ENCODE assay signal across 27 mouse cellular contexts in genomic region chr3:17319931-17320330, GRCm38 (mm10).
A peak's percentile ranks its signal among the peaks of the same experiment; 100 is the strongest.
DNase-seq lines count a peak whose midpoint lies in the region; ATAC-seq and TF ChIP-seq lines count a peak whose summit lies in the region.
"Had no signal": no experiment of that assay in that cellular context is flagged by ENCODE, and none has a peak within 500 bp of the region (broad histone marks: within the 10 kb centered on the region; RNA-seq: fewer than 3 reads in every experiment).

No protein-coding gene starts in this region.

- TF ChIP-seq CTCF in forebrain, postnatal 0 days (IDR thresholded peaks at IDR 0.05; ENCODE audit: low read depth): no peak

- no peak overlapping the region for H3K9ac ChIP-seq in forebrain, postnatal 0 days
- H3K9ac ChIP-seq in forebrain, embryonic 12.5 days: no peak overlapping the region
- no peak overlapping the region for H3K9ac ChIP-seq in neural tube, embryonic 14.5 days (replicated peaks; ENCODE audit: low read depth, low read length)
- no peak overlapping the region for H3K9ac ChIP-seq in neural tube, embryonic 15.5 days (replicated peaks)
- peak overlapping the region; percentile 4; the same call in 1 of the 2 replicates for H3K9ac ChIP-seq in midbrain, embryonic 15.5 days
- H3K9ac ChIP-seq: embryonic facial prominence, embryonic 12.5 days; forebrain, embryonic 15.5 days; heart, embryonic 13.5 days; intestine, embryonic 15.5 days; limb, embryonic 15.5 days; liver, embryonic 13.5 days; stomach, embryonic 15.5 days had no signal

- H3K4me1 ChIP-seq in forebrain, postnatal 0 days (ENCODE audit: insufficient read depth): no peaks in the 10 kb centered on the region
- H3K4me1 ChIP-seq in forebrain, embryonic 12.5 days: peaks cover 15% of the 10 kb centered on the region
- H3K4me1 ChIP-seq in neural tube, embryonic 14.5 days (ENCODE audit: control insufficient read depth, insufficient read depth, low read length): peaks cover 8% of the 10 kb centered on the region; the same call in 1 of the 2 replicates
- peaks cover 9% of the 10 kb centered on the region for H3K4me1 ChIP-seq in neural tube, embryonic 15.5 days
- peaks cover 23% of the 10 kb centered on the region for H3K4me1 ChIP-seq in midbrain, embryonic 15.5 days
- H3K4me1 ChIP-seq: embryonic facial prominence, embryonic 12.5 days; intestine, embryonic 15.5 days; liver, embryonic 13.5 days; stomach, embryonic 15.5 days had no signal

- DNase-seq in forebrain, postnatal 0 days: peak; percentile 24
- no peak for DNase-seq in layer of hippocampus, postnatal 36 days
- DNase-seq in thymus, adult 18-20 months: no peak
- DNase-seq: adrenal gland, adult 8-10 months; cerebellum, adult 11 months; kidney, adult 2 months; liver, embryonic 13.5 days; lung, adult 18-20 months; right cerebral cortex, postnatal 25 days; thymus, postnatal 14 days had no signal

- no peak overlapping the region for H3K27ac ChIP-seq in forebrain, postnatal 0 days (ENCODE audit: low read depth, low read length)
- no peak overlapping the region for H3K27ac ChIP-seq in forebrain, embryonic 12.5 days
- peak overlapping the region; percentile 71 for H3K27ac ChIP-seq in neural tube, embryonic 14.5 days (ENCODE audit: low read depth, low read length)
- no peak overlapping the region for H3K27ac ChIP-seq in neural tube, embryonic 15.5 days (replicated peaks)
- H3K27ac ChIP-seq in midbrain, embryonic 15.5 days: peak overlapping the region; percentile 73
- H3K27ac ChIP-seq: embryonic facial prominence, embryonic 12.5 days; forebrain, embryonic 15.5 days; heart, adult 2 months; heart, embryonic 13.5 days; intestine, embryonic 15.5 days; layer of hippocampus, adult 2 months; limb, embryonic 10.5 days; limb, embryonic 15.5 days; liver, embryonic 13.5 days; macrophage; stomach, embryonic 15.5 days had no signal

- H3K9me3 ChIP-seq in forebrain, postnatal 0 days (ENCODE audit: low read length): no peaks in the 10 kb centered on the region
- H3K9me3 ChIP-seq in forebrain, embryonic 12.5 days: no peaks in the 10 kb centered on the region
- no peaks in the 10 kb centered on the region for H3K9me3 ChIP-seq in neural tube, embryonic 14.5 days (ENCODE audit: control insufficient read depth, low read length)
- H3K9me3 ChIP-seq in neural tube, embryonic 15.5 days (replicated peaks): no peaks in the 10 kb centered on the region
- H3K9me3 ChIP-seq in midbrain, embryonic 15.5 days: no peaks in the 10 kb centered on the region
- H3K9me3 ChIP-seq: embryonic facial prominence, embryonic 12.5 days; forebrain, embryonic 15.5 days; heart, embryonic 13.5 days; intestine, embryonic 15.5 days; limb, embryonic 10.5 days; limb, embryonic 15.5 days; liver, embryonic 13.5 days; neural tube, embryonic 12.5 days; stomach, embryonic 15.5 days had no signal

- H3K27me3 ChIP-seq in forebrain, postnatal 0 days (ENCODE audit: insufficient read depth, low read length): no peaks in the 10 kb centered on the region
- H3K27me3 ChIP-seq in forebrain, embryonic 12.5 days: no peaks in the 10 kb centered on the region
- no peaks in the 10 kb centered on the region for H3K27me3 ChIP-seq in neural tube, embryonic 14.5 days (ENCODE audit: control insufficient read depth, insufficient read depth, low read length)
- H3K27me3 ChIP-seq in neural tube, embryonic 15.5 days (replicated peaks): no peaks in the 10 kb centered on the region
- H3K27me3 ChIP-seq in midbrain, embryonic 15.5 days (replicated peaks): no peaks in the 10 kb centered on the region
- H3K27me3 ChIP-seq: CH12.LX; forebrain, embryonic 15.5 days; heart, embryonic 13.5 days; intestine, embryonic 15.5 days; limb, embryonic 15.5 days; liver, embryonic 13.5 days; neural tube, embryonic 12.5 days; stomach, embryonic 15.5 days had no signal

- H3K4me3 ChIP-seq in forebrain, postnatal 0 days (ENCODE audit: low read depth, low read length): no peak overlapping the region
- H3K4me3 ChIP-seq in forebrain, embryonic 12.5 days (replicated peaks): no peak overlapping the region
- H3K4me3 ChIP-seq in neural tube, embryonic 14.5 days (ENCODE audit: low read depth, low read length): no peak overlapping the region
- no peak overlapping the region for H3K4me3 ChIP-seq in neural tube, embryonic 15.5 days (replicated peaks)
- no peak overlapping the region for H3K4me3 ChIP-seq in midbrain, embryonic 15.5 days
- H3K4me3 ChIP-seq: embryonic facial prominence, embryonic 12.5 days; forebrain, embryonic 15.5 days; heart, adult 2 months; heart, embryonic 13.5 days; intestine, embryonic 15.5 days; layer of hippocampus, adult 2 months; limb, embryonic 10.5 days; limb, embryonic 15.5 days; liver, embryonic 13.5 days; neural tube, embryonic 12.5 days; stomach, embryonic 15.5 days had no signal

- H3K4me2 ChIP-seq in forebrain, postnatal 0 days (ENCODE audit: low read depth): no peak overlapping the region
- H3K4me2 ChIP-seq in forebrain, embryonic 12.5 days: no peak overlapping the region
- H3K4me2 ChIP-seq in neural tube, embryonic 14.5 days (ENCODE audit: low read depth, low read length): no peak overlapping the region
- no peak overlapping the region for H3K4me2 ChIP-seq in neural tube, embryonic 15.5 days
- H3K4me2 ChIP-seq in midbrain, embryonic 15.5 days: 0 out of 2 replicates have a peak overlapping the region, but pooled peaks have one; percentile 11
- H3K4me2 ChIP-seq: embryonic facial prominence, embryonic 12.5 days; intestine, embryonic 15.5 days; limb, embryonic 15.5 days; liver, embryonic 13.5 days; stomach, embryonic 15.5 days had no signal

- WGBS in forebrain, postnatal 0 days: 43% methylated on average over 5 of the region's 5 CpGs
- 43% methylated on average over 5 of the region's 5 CpGs for WGBS in forebrain, embryonic 12.5 days
- 55% methylated on average over 5 of the region's 5 CpGs for WGBS in neural tube, embryonic 14.5 days
- WGBS in neural tube, embryonic 15.5 days: 49% methylated on average over 5 of the region's 5 CpGs
- 28% methylated on average over 5 of the region's 5 CpGs for WGBS in midbrain, embryonic 15.5 days

- ATAC-seq in forebrain, postnatal 0 days: no peak
- no peak for ATAC-seq in forebrain, embryonic 12.5 days (ENCODE audit: low FRiP score)
- ATAC-seq in neural tube, embryonic 14.5 days (ENCODE audit: low read depth): no peak
- no peak for ATAC-seq in neural tube, embryonic 15.5 days (ENCODE audit: low FRiP score)
- no peak for ATAC-seq in midbrain, embryonic 15.5 days (replicated peaks)
- ATAC-seq: activated CD4-positive, CD25-positive, alpha-beta regulatory T cell, adult 4 months; intestine, embryonic 15.5 days had no signal

- H3K36me3 ChIP-seq in forebrain, postnatal 0 days (ENCODE audit: insufficient read depth): no peaks in the 10 kb centered on the region
- no peaks in the 10 kb centered on the region for H3K36me3 ChIP-seq in forebrain, embryonic 12.5 days (replicated peaks)
- H3K36me3 ChIP-seq in neural tube, embryonic 14.5 days (ENCODE audit: control insufficient read depth, insufficient read depth, low read length): no peaks in the 10 kb centered on the region
- H3K36me3 ChIP-seq in neural tube, embryonic 15.5 days: no peaks in the 10 kb centered on the region
- H3K36me3 ChIP-seq in midbrain, embryonic 15.5 days (replicated peaks): no peaks in the 10 kb centered on the region
- H3K36me3 ChIP-seq: embryonic facial prominence, embryonic 12.5 days; forebrain, embryonic 15.5 days; heart, embryonic 13.5 days; intestine, embryonic 15.5 days; limb, embryonic 10.5 days; limb, embryonic 15.5 days; liver, embryonic 13.5 days; neural tube, embryonic 12.5 days; stomach, embryonic 15.5 days had no signal

Comparison
In these comparisons a context has a peak if more than half of its experiments do, and no peak if none do; other contexts are left out.
1. H3K27ac ChIP-seq: peak in neural tube, embryonic 14.5 days (single experiment) and midbrain, embryonic 15.5 days (single experiment); none in forebrain, postnatal 0 days (single experiment), forebrain, embryonic 12.5 days (single experiment) and neural tube, embryonic 15.5 days (single experiment).